Mouse (Mus musculus) lung, postnatal 25 days (tissue): Measurements from ENCODE around the gene Taar3.

Source experiments
- DNase-seq: peaks from one replicate; pipeline ENCODE4 v3.0.0; 2022; ENCODE audit warnings: low spot score

Taar3 gene

DNA sequence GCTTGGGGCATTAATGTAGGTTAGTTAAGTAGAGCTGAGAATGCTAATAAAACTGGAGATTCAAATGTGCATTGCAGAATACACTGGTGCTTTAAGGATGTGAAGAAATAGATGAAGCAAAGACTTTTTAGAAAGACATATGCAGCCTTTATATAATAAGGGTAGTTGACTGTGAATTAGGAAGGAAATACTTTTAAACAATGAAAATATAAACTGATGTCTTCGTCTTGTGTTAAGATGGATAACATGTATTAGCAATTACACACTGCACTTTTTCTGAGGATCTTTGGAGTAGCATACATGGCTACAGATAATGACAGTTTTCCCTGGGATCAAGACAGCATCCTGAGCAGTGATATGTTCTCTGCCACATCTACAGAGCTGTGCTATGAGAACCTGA, 50.3 kb downstream of the Taar3 start, which contains the start of gene Taar7b:
Gene Taar7b, plus strand, starts transcription at position 301 of the 400 bp plus-strand sequence.
- DNase-seq = no peak
